In the genomic region with DNA sequence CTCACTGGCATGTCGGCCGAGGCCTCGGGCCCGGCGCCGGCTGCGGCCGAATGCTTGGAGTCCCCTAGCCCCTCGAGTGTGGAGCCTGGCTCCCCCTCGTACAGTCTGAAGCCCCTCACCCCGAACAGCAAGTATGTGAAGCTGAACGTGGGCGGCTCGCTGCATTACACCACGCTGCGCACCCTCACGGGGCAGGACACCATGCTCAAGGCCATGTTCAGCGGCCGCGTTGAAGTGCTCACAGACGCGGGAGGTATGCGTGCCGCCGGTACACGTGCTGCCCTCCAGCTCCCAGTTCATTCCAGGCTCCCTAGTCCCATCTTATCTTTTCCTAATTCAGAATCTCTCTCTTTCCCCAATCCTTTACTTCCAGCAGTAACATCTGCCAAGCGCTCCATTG, we compare ENCODE assay signal across 8 mouse cellular contexts. TPM values are rescaled to one million over a fixed set of nuclear protein-coding genes. Genes with fewer than 3 reads are reported as not detected.
DNase-seq lines count a peak whose midpoint lies in the region; ATAC-seq and TF ChIP-seq lines count a peak whose summit lies in the region.

No protein-coding gene starts in this region.

- H3K4me1 ChIP-seq in cerebellum, adult 2 months (ENCODE audit: control insufficient read depth, insufficient read depth, low read length) = no peaks in the 10 kb centered on the region; the same call in 1 of the 2 replicates
- H3K4me1 ChIP-seq in intestine, embryonic 16.5 days (ENCODE audit: control insufficient read depth, insufficient read depth, low read length) = peaks cover 6% of the 10 kb centered on the region; the same call in 1 of the 2 replicates
- H3K4me1 ChIP-seq in midbrain, embryonic 15.5 days = peaks cover 13% of the 10 kb centered on the region

- peak overlapping the region; percentile 87 for H3K4me2 ChIP-seq in intestine, embryonic 16.5 days (ENCODE audit: low read depth, low read length)
- H3K4me2 ChIP-seq in midbrain, embryonic 15.5 days = peak overlapping the region; percentile 94

- no peak for DNase-seq in cerebellum, adult 2 months
- DNase-seq in cerebellum, adult 11 months = no peak
- DNase-seq in thymus, postnatal 4 days = peak; percentile 60
- DNase-seq in thymus, adult 18-20 months = no peak
- no peak for DNase-seq in retina, postnatal 1 day
- no peak for DNase-seq in left cerebral cortex, postnatal 25 days (ENCODE audit: low spot score in 2 of 2)

- H3K27me3 ChIP-seq in cerebellum, adult 2 months (ENCODE audit: control insufficient read depth, insufficient read depth, low read length) = no peaks in the 10 kb centered on the region
- H3K27me3 ChIP-seq in intestine, embryonic 16.5 days (replicated peaks; ENCODE audit: control insufficient read depth, insufficient read depth, low read length) = no peaks in the 10 kb centered on the region
- no peaks in the 10 kb centered on the region for H3K27me3 ChIP-seq in midbrain, embryonic 15.5 days (replicated peaks)

- H3K36me3 ChIP-seq in intestine, embryonic 16.5 days (ENCODE audit: control insufficient read depth, insufficient read depth, low read length) = 0 out of 2 replicates have a peak, but pooled peaks cover 8% of the 10 kb centered on the region
- no peaks in the 10 kb centered on the region for H3K36me3 ChIP-seq in midbrain, embryonic 15.5 days (replicated peaks)

- 1% methylated on average over 27 of the region's 27 CpGs for WGBS in cerebellum, adult 2 months
- under 1% methylated on average over 27 of the region's 27 CpGs for WGBS in intestine, embryonic 16.5 days
- 0% methylated on average over 27 of the region's 27 CpGs for WGBS in midbrain, embryonic 15.5 days

- no peaks in the 10 kb centered on the region for H3K9me3 ChIP-seq in intestine, embryonic 16.5 days (ENCODE audit: control insufficient read depth, low read length)
- H3K9me3 ChIP-seq in midbrain, embryonic 15.5 days = no peaks in the 10 kb centered on the region

- peak overlapping the region; percentile 85 for H3K9ac ChIP-seq in intestine, embryonic 16.5 days (ENCODE audit: low read depth, low read length)
- H3K9ac ChIP-seq in midbrain, embryonic 15.5 days = peak overlapping the region; percentile 88

- TF ChIP-seq CTCF in cerebellum, adult 2 months (IDR thresholded peaks at IDR 0.05; ENCODE audit: borderline replicate concordance, insufficient read depth, low read depth, low read length) = no peak

- intact Hi-C loops in left cerebral cortex, postnatal 25 days (cut with DNase I) = loop anchor here (5.0 kb wide), 1 partner anchor 42 kb away; no protein-coding TSS in a partner anchor

- peak overlapping the region; percentile 81 for H3K4me3 ChIP-seq in cerebellum, adult 2 months (replicated peaks; ENCODE audit: insufficient read depth, low read depth, low read length)
- peak overlapping the region; percentile 92 for H3K4me3 ChIP-seq in intestine, embryonic 16.5 days (ENCODE audit: low read length)
- H3K4me3 ChIP-seq in midbrain, embryonic 15.5 days = peak overlapping the region; percentile 98

- no peak for TF ChIP-seq POLR2A in cerebellum, adult 2 months (IDR thresholded peaks at IDR 0.05; ENCODE audit: borderline replicate concordance, insufficient read depth, low read length)

- H3K27ac ChIP-seq in cerebellum, adult 2 months (ENCODE audit: insufficient read depth, low read length) = no peak overlapping the region; the same call in 1 of the 2 replicates
- H3K27ac ChIP-seq in intestine, embryonic 16.5 days (ENCODE audit: low read length) = peak overlapping the region; percentile 37
- peak overlapping the region; percentile 86 for H3K27ac ChIP-seq in midbrain, embryonic 15.5 days

- ATAC-seq in intestine, embryonic 16.5 days = peak; percentile 76
- peak; percentile 87 for ATAC-seq in midbrain, embryonic 15.5 days (replicated peaks)

RNA-seq across cellular contexts. Expression of a gene that starts 0.4 kb away (rescaled TPM):
- 130 and 140 TPM in 2 replicates for polyA plus RNA-seq in cerebellum, adult 2 months (2012; rRNA removed)
- polyA plus RNA-seq in intestine, embryonic 16.5 days (2015; fragmentation: Nextera tagmentation; extraction: Ambion mirVana) = 10.9 and 11.2 TPM in 2 replicates
- 133 and 136 TPM in 2 replicates for polyA plus RNA-seq in midbrain, embryonic 15.5 days (2015; fragmentation: Nextera tagmentation; extraction: Ambion mirVana)
- 100 to 1,000 TPM; 139 TPM for total RNA-seq in left cerebral cortex, postnatal 25 days (2021)

RNA-seq across cellular contexts. Expression of a gene that starts 6.3 kb away (rescaled TPM):
- polyA plus RNA-seq in cerebellum, adult 2 months (2012; rRNA removed) = 29.8 and 37.5 TPM in 2 replicates
- 34.1 and 35.4 TPM in 2 replicates for polyA plus RNA-seq in intestine, embryonic 16.5 days (2015; fragmentation: Nextera tagmentation; extraction: Ambion mirVana)
- polyA plus RNA-seq in midbrain, embryonic 15.5 days (2015; fragmentation: Nextera tagmentation; extraction: Ambion mirVana) = 33.2 and 36.1 TPM in 2 replicates
- 10 to 100 TPM; 20.2 to 22.3 TPM for total RNA-seq in left cerebral cortex, postnatal 25 days (2021)

RNA-seq across cellular contexts. Expression of a gene that starts 20.3 kb away (rescaled TPM):
- 41.8 and 42.4 TPM in 2 replicates for polyA plus RNA-seq in cerebellum, adult 2 months (2012; rRNA removed)
- polyA plus RNA-seq in intestine, embryonic 16.5 days (2015; fragmentation: Nextera tagmentation; extraction: Ambion mirVana) = 0.31 and 0.56 TPM in 2 replicates
- polyA plus RNA-seq in midbrain, embryonic 15.5 days (2015; fragmentation: Nextera tagmentation; extraction: Ambion mirVana) = 7.8 and 8.9 TPM in 2 replicates
- total RNA-seq in left cerebral cortex, postnatal 25 days (2021) = 10 to 100 TPM; 44.2 to 50.3 TPM

RNA-seq across cellular contexts. Expression of a gene that starts 21.3 kb away (rescaled TPM):
- polyA plus RNA-seq in cerebellum, adult 2 months (2012; rRNA removed) = 359 and 364 TPM in 2 replicates
- polyA plus RNA-seq in intestine, embryonic 16.5 days (2015; fragmentation: Nextera tagmentation; extraction: Ambion mirVana) = 1.5 and 1.7 TPM in 2 replicates
- 50.5 and 56.2 TPM in 2 replicates for polyA plus RNA-seq in midbrain, embryonic 15.5 days (2015; fragmentation: Nextera tagmentation; extraction: Ambion mirVana)
- 100 to 1,000 TPM; 400 to 404 TPM for total RNA-seq in left cerebral cortex, postnatal 25 days (2021)

RNA-seq across cellular contexts. Expression of a gene that starts 44.5 kb away (rescaled TPM):
- 107 and 108 TPM in 2 replicates for polyA plus RNA-seq in cerebellum, adult 2 months (2012; rRNA removed)
- 27.6 and 28.6 TPM in 2 replicates for polyA plus RNA-seq in intestine, embryonic 16.5 days (2015; fragmentation: Nextera tagmentation; extraction: Ambion mirVana)
- polyA plus RNA-seq in midbrain, embryonic 15.5 days (2015; fragmentation: Nextera tagmentation; extraction: Ambion mirVana) = 66.8 and 70.9 TPM in 2 replicates
- 100 to 1,000 TPM; 149 to 154 TPM for total RNA-seq in left cerebral cortex, postnatal 25 days (2021)

Comparison
In these comparisons a context has a peak if more than half of its experiments do, and no peak if none do; other contexts are left out.
1. RNA of a gene that starts 0.4 kb away (polyA plus RNA-seq): 130 to 140 TPM in cerebellum, adult 2 months and 133 to 136 TPM in midbrain, embryonic 15.5 days; 10.9 to 11.2 TPM in intestine, embryonic 16.5 days; every median in the first group is over 10 times any median in the second.
2. Peak in every context shown above with its lines, with median percentiles within 50 percentile points of each other: H3K4me3 ChIP-seq.